Mouse (Mus musculus) heart, postnatal 36 days (tissue): ENCODE results near the gene Slc7a4. TPM values are rescaled to one million over a fixed set of nuclear protein-coding genes. Genes with fewer than 3 reads are reported as not detected.
A peak's percentile ranks its signal among the peaks of the same experiment; 100 is the strongest.
"Not testable (repeated sequence)": the region's sequence is repeated elsewhere in the genome, so short reads cannot be mapped to it uniquely, and the experiment has no call there.

Experiments used
- DNase-seq, 2 experiments: peaks; one replicate each; pipeline ENCODE4 v3.0.0; 2021 to 2022
- intact Hi-C: fragments of 180-260 bp; cut with DNase I; formaldehyde crosslinking; loops from one replicate; pipeline ENCODE4 v1.15.1; 2025
- total RNA-seq, 2 experiments: library from RNA; stranded (reverse); gene quantifications; 2 replicates each; pipeline ENCODE4 v1.2.3; 2021

Gene Slc7a4
- total RNA-seq = 1 to 10 TPM; 1.6 to 1.7 TPM

- DNase-seq = no peak
- intact Hi-C loops = no loop called here
Observed at GRCm38 (mm10) chr16:17583064-17583463, at the start of gene Slc7a4. Gene Slc7a4 (minus strand): TSS chr16:17583214.

- no peak for DNase-seq
- intact Hi-C loops = no loop called here
Observed at GRCm38 (mm10) chr16:17632580-17632979, 49.6 kb upstream of the Slc7a4 start.

GRCm38 (mm10) chr16:17626269-17626555 is 43.2 kb upstream of the Slc7a4 start:
- DNase-seq = no peak
- intact Hi-C loops = no loop called here

GRCm38 (mm10) chr16:17625488-17626268 is 42.7 kb upstream of the Slc7a4 start:
- intact Hi-C loops = no loop called here
- no peak for DNase-seq

- intact Hi-C loops = no loop called here
- no peak for DNase-seq
Observed at GRCm38 (mm10) chr16:17621936-17622335, 38.9 kb upstream of the Slc7a4 start.

- DNase-seq = peak; percentile 93 to 98
- intact Hi-C loops = loop anchor here (5.0 kb wide), 1 partner anchor 193 kb away; no protein-coding TSS in a partner anchor
Observed at GRCm38 (mm10) chr16:17619198-17620105, 36.4 kb upstream of the Slc7a4 start, which contains the start of gene Smpd4. Gene Smpd4 (plus strand): TSS chr16:17619354.

- DNase-seq = peak; percentile 16 to 34
- intact Hi-C loops = loop anchor here (2.0 to 5.0 kb wide), 2 partner anchors 59 to 194 kb away; no protein-coding TSS in a partner anchor
Observed at GRCm38 (mm10) chr16:17617922-17618565, 35.0 kb upstream of the Slc7a4 start.

- intact Hi-C loops = loop anchor here (2.0 to 5.0 kb wide), 2 partner anchors 57 to 196 kb away; no protein-coding TSS in a partner anchor
- no peak for DNase-seq
Observed at GRCm38 (mm10) chr16:17616212-17616611, 33.2 kb upstream of the Slc7a4 start.

GRCm38 (mm10) chr16:17614740-17615139 is 31.7 kb upstream of the Slc7a4 start:
- DNase-seq = not testable (repeated sequence)
- intact Hi-C loops = loop anchor here (5.0 kb wide), 1 partner anchor 198 kb away; no protein-coding TSS in a partner anchor

GRCm38 (mm10) chr16:17611383-17611782 is 28.4 kb upstream of the Slc7a4 start:
- intact Hi-C loops = no loop called here
- DNase-seq = no peak

GRCm38 (mm10) chr16:17605684-17606083 is 22.7 kb upstream of the Slc7a4 start:
- no peak for DNase-seq
- intact Hi-C loops = no loop called here

GRCm38 (mm10) chr16:17604941-17605340 is 21.9 kb upstream of the Slc7a4 start:
- no peak for DNase-seq
- intact Hi-C loops = no loop called here

- intact Hi-C loops = no loop called here
Observed at GRCm38 (mm10) chr16:17600944-17601562, 18.0 kb upstream of the Slc7a4 start.

GRCm38 (mm10) chr16:17590731-17591130 is 7.7 kb upstream of the Slc7a4 start:
- intact Hi-C loops = no loop called here
- no peak for DNase-seq

More at GRCm38 (mm10) chr16:17600944-17601562, 18.0 kb upstream of the Slc7a4 start:
- no peak for DNase-seq

GRCm38 (mm10) chr16:17584555-17584954 is 1.5 kb upstream of the Slc7a4 start:
- intact Hi-C loops = no loop called here
- DNase-seq = no peak

- no peak for DNase-seq
- intact Hi-C loops = no loop called here
Observed at GRCm38 (mm10) chr16:17576825-17577215, 6.2 kb downstream of the Slc7a4 start.

- intact Hi-C loops = no loop called here
- peak; percentile 53 to 58 for DNase-seq
Observed at GRCm38 (mm10) chr16:17575870-17576824, 6.9 kb downstream of the Slc7a4 start.

GRCm38 (mm10) chr16:17566186-17566585 is 16.8 kb downstream of the Slc7a4 start:
- intact Hi-C loops = no loop called here
- DNase-seq = no peak

GRCm38 (mm10) chr16:17564771-17565170 is 18.2 kb downstream of the Slc7a4 start:
- DNase-seq = no peak
- intact Hi-C loops = no loop called here
